Mouse (Mus musculus): Measurements from ENCODE around the gene Slc30a2. TPM values are rescaled to one million over a fixed set of nuclear protein-coding genes. Genes with fewer than 3 reads are reported as not detected.
A peak's percentile ranks its signal among the peaks of the same experiment; 100 is the strongest.

Gene Slc30a2
- total and polyA plus RNA-seq, 2 experiments from 2014 or later: 0.28 TPM; not detected in 1

DNA sequence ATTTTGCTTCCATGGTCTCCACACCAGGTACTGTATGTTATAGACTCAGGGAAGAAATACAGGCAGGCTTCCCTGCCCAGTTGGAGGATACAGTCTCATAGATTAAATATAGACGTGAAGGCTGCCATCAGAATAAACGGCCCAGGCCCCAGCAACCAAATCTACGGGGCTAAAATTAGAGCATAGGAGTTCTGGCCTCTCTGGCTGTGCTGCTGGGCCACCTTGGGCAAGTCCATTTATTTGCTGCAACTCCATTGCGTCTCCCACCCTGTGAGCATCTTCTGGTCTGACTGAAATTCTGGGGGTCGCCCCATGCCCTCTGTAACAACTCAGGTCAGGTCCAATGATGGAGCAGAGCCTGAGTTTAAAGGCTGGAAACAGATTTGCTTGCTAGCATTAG is 23.9 kb upstream of the Slc30a2 start:
- H3K9me3 ChIP-seq (ENCODE audit: low read length): no peaks in the 10 kb centered on the region
- no peaks in the 10 kb centered on the region for H3K4me1 ChIP-seq (ENCODE audit: insufficient read depth)
- no peak overlapping the region for H3K27ac ChIP-seq (ENCODE audit: low read depth, low read length)
- ATAC-seq (no peak), DNase-seq (no peak)
- H3K4me2 ChIP-seq (ENCODE audit: low read depth): no peak overlapping the region
- H3K27me3 ChIP-seq (ENCODE audit: insufficient read depth, low read length): no peaks in the 10 kb centered on the region
- no peak overlapping the region for H3K4me3 ChIP-seq (ENCODE audit: low read depth, low read length)
- 89% methylated on average over 5 of the region's 5 CpGs for WGBS
- H3K9ac ChIP-seq: no peak overlapping the region
- H3K36me3 ChIP-seq (ENCODE audit: insufficient read depth): no peaks in the 10 kb centered on the region
- no peak for TF ChIP-seq CTCF (IDR thresholded peaks at IDR 0.05; ENCODE audit: low read depth)

DNA sequence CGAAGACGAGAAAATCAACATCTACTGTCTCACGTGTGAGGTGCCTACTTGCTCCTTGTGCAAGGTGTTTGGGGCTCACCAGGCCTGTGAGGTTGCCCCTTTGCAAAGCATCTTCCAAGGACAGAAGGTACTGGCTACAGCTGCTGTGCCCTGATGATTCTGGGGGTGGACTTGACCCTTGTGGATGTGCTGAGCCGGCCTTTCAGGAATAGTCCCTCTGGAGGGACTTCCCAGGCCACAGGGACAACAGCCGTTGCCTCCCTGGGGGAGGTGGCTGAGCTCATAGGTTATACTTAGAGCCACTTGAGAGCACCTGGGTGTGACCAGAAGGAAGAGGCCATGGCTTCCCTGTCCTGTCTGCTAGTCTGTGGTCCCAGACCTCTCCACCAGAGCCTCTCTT is 23.3 kb upstream of the Slc30a2 start:
- 77% methylated on average over 5 of the region's 5 CpGs for WGBS
- Histone ChIP-seq H3K4me3 (ENCODE audit: low read depth, low read length) (no peak overlapping the region), H3K9me3 (ENCODE audit: low read length) (no peaks in the 10 kb centered on the region), H3K36me3 (ENCODE audit: insufficient read depth) (no peaks in the 10 kb centered on the region), H3K27ac (ENCODE audit: low read depth, low read length) (no peak overlapping the region), H3K4me1 (ENCODE audit: insufficient read depth) (no peaks in the 10 kb centered on the region), H3K4me2 (ENCODE audit: low read depth) (no peak overlapping the region), H3K9ac (no peak overlapping the region), H3K27me3 (ENCODE audit: insufficient read depth, low read length) (no peaks in the 10 kb centered on the region)
- DNase-seq (no peak), ATAC-seq (no peak)
- no peak for TF ChIP-seq CTCF (IDR thresholded peaks at IDR 0.05; ENCODE audit: low read depth)

DNA sequence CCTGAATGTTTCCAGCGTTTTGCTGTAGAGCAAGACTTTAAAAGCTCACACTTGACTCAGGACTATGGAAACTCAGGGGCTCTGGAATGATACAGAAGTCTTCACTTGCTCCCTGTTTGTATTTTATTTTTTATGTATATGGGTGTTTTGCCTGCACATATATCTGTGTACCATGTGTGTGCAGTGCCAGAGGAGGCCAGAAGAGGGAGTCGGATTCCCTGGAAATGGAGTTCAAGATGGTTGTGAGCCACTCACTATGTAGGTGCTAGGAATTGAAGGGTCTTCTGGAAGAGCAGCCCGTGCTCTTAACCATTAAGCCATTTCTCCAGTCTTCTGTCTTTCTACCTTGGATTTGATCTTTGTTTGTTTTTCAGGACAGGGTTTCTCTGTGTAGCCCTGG is 21.5 kb upstream of the Slc30a2 start:
- no peaks in the 10 kb centered on the region for H3K9me3 ChIP-seq (ENCODE audit: low read length)
- H3K4me1 ChIP-seq (ENCODE audit: insufficient read depth): no peaks in the 10 kb centered on the region
- 69% methylated on average over 3 of the region's 3 CpGs for WGBS
- no peaks in the 10 kb centered on the region for H3K36me3 ChIP-seq (ENCODE audit: insufficient read depth)
- no peak for ATAC-seq
- no peak overlapping the region for H3K9ac ChIP-seq
- TF ChIP-seq CTCF (IDR thresholded peaks at IDR 0.05; ENCODE audit: low read depth): peak; percentile 12; the same call in 1 of the 2 replicates
- DNase-seq: no peak
- H3K27me3 ChIP-seq (ENCODE audit: insufficient read depth, low read length): no peaks in the 10 kb centered on the region
- no peak overlapping the region for H3K27ac ChIP-seq (ENCODE audit: low read depth, low read length)
- no peak overlapping the region for H3K4me2 ChIP-seq (ENCODE audit: low read depth)
- H3K4me3 ChIP-seq (ENCODE audit: low read depth, low read length): no peak overlapping the region

DNA sequence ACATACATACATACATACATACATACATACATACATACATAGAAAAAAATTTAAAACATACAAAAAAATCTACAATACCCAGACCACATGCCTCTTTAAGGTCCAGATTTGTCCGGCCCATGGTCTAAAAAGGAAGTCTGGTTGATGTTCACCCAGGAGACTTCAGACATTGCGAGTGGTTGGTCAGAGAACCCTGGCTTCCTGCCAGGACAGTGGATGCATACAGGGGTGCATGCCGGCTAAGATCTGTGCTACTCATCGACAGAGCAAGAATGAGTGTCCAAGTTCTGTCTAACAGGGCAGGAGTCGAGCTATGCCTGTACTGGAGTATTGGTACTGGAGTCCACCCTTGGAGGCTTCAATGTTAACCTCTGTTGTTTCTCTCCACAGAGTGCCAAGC is 18.3 kb upstream of the Slc30a2 start:
- ATAC-seq (no peak), DNase-seq (no peak)
- no peaks in the 10 kb centered on the region for H3K4me1 ChIP-seq (ENCODE audit: insufficient read depth)
- no peak overlapping the region for H3K4me3 ChIP-seq (ENCODE audit: low read depth, low read length)
- no peaks in the 10 kb centered on the region for H3K27me3 ChIP-seq (ENCODE audit: insufficient read depth, low read length)
- H3K9me3 ChIP-seq (ENCODE audit: low read length): no peaks in the 10 kb centered on the region
- H3K27ac ChIP-seq (ENCODE audit: low read depth, low read length): no peak overlapping the region
- no peak overlapping the region for H3K4me2 ChIP-seq (ENCODE audit: low read depth)
- 78% methylated on average over 5 of the region's 5 CpGs for WGBS
- TF ChIP-seq CTCF (IDR thresholded peaks at IDR 0.05; ENCODE audit: low read depth): no peak
- H3K36me3 ChIP-seq (ENCODE audit: insufficient read depth): no peaks in the 10 kb centered on the region
- no peak overlapping the region for H3K9ac ChIP-seq

DNA sequence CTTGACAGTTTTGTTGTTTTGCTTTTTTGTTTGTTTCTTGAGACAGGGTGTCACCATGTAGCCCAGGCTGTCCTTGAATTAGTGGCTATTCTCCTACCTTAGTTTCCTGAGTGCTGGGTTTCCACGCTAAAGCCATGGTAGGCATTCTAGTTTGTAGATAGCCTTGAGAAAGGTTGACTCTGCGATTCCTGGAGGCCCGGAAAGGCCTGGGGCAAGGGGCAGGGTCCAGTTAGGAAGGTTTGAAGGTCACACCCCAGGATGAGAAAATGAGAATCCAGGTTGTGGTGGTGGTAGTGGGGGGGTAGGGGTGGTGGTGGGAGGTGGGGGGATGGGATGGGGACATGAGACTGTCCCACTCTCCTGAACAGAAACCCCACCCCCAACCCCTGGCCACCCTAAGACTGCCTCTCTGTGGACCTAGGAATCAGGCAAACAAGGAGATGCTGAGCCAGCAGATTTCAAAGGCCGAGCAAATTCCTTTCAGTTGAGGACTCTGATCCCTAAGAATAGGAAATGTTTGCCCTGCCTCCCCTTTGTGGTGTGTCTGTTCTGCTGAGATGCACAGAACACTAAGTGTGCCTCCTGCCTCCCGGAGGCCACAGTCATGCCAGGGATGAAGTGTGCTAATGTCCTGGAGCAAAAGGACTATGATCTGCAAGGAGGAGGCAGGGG is 16.0 kb upstream of the Slc30a2 start:
- no peak overlapping the region for H3K4me2 ChIP-seq (ENCODE audit: low read depth)
- no peaks in the 10 kb centered on the region for H3K4me1 ChIP-seq (ENCODE audit: insufficient read depth)
- no peak for TF ChIP-seq CTCF (IDR thresholded peaks at IDR 0.05; ENCODE audit: low read depth)
- no peak overlapping the region for H3K9ac ChIP-seq
- no peaks in the 10 kb centered on the region for H3K36me3 ChIP-seq (ENCODE audit: insufficient read depth)
- no peak overlapping the region for H3K4me3 ChIP-seq (ENCODE audit: low read depth, low read length)
- H3K9me3 ChIP-seq (ENCODE audit: low read length): no peaks in the 10 kb centered on the region
- 58% methylated on average over 5 of the region's 5 CpGs for WGBS
- H3K27ac ChIP-seq (ENCODE audit: low read depth, low read length): no peak overlapping the region
- H3K27me3 ChIP-seq (ENCODE audit: insufficient read depth, low read length): no peaks in the 10 kb centered on the region
- no peak for DNase-seq
- ATAC-seq: no peak

DNA sequence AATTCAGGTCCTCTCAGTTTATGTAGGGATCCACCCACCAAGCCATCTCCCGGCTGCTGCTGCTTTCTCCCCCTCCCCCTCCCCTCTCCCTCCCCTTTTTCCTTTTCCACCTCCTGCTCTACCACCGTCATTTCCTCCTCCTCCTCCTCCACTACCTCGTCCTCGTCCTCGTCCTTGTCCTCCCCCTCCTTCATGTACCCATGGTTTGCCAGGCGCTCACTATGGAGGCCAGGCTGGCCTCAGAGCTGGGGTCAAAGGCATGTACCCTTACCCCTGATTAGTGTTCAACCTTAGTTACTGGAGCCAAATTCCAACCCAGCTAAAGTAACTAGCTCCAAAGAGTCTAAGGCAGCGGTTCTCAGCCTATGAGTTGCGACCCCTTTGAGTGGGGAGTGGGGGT is 14.8 kb upstream of the Slc30a2 start:
- no peak for ATAC-seq
- H3K4me2 ChIP-seq (ENCODE audit: low read depth): no peak overlapping the region
- H3K27ac ChIP-seq (ENCODE audit: low read depth, low read length): no peak overlapping the region
- 66% methylated on average over 8 of the region's 8 CpGs for WGBS
- TF ChIP-seq CTCF (IDR thresholded peaks at IDR 0.05; ENCODE audit: low read depth): no peak
- no peaks in the 10 kb centered on the region for H3K36me3 ChIP-seq (ENCODE audit: insufficient read depth)
- DNase-seq: no peak
- H3K9me3 ChIP-seq (ENCODE audit: low read length): no peaks in the 10 kb centered on the region
- no peaks in the 10 kb centered on the region for H3K4me1 ChIP-seq (ENCODE audit: insufficient read depth)
- H3K4me3 ChIP-seq (ENCODE audit: low read depth, low read length): no peak overlapping the region
- no peaks in the 10 kb centered on the region for H3K27me3 ChIP-seq (ENCODE audit: insufficient read depth, low read length)
- H3K9ac ChIP-seq: no peak overlapping the region

DNA sequence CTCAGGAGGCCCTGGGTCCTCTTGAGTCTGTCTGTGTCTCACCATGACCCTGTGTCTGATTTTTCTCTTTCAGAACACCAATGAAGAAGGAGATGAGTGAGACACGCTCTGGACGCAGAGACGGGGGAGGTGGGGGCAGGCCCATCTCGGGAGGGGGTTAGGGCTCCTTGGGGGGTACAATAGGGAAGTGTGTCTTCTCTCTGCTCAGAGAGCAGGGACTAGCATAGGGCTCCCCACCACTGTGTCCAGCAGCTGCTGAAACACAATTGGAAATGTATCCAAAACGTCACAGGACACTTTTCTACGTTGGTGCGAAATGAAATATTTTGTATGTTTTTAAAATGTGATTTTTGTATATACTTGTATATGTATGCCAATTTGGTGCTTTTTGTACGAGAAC is 14.1 kb upstream of the Slc30a2 start:
- no peak overlapping the region for H3K4me3 ChIP-seq (ENCODE audit: low read depth, low read length)
- no peaks in the 10 kb centered on the region for H3K9me3 ChIP-seq (ENCODE audit: low read length)
- no peak overlapping the region for H3K4me2 ChIP-seq (ENCODE audit: low read depth)
- no peaks in the 10 kb centered on the region for H3K36me3 ChIP-seq (ENCODE audit: insufficient read depth)
- no peaks in the 10 kb centered on the region for H3K4me1 ChIP-seq (ENCODE audit: insufficient read depth)
- 84% methylated on average over 8 of the region's 8 CpGs for WGBS
- TF ChIP-seq CTCF (IDR thresholded peaks at IDR 0.05; ENCODE audit: low read depth): no peak
- H3K9ac ChIP-seq: no peak overlapping the region
- no peak overlapping the region for H3K27ac ChIP-seq (ENCODE audit: low read depth, low read length)
- DNase-seq (no peak), ATAC-seq (no peak)
- no peaks in the 10 kb centered on the region for H3K27me3 ChIP-seq (ENCODE audit: insufficient read depth, low read length)

Measured in forebrain, postnatal 0 days (tissue).